Mouse (Mus musculus) embryonic facial prominence, embryonic 11.5 days (tissue): ENCODE data around the gene Csrnp1. TPM values are rescaled to one million over a fixed set of nuclear protein-coding genes. Genes with fewer than 3 reads are reported as not detected.

Source experiments
- ATAC-seq: fragments of 200-750 bp; cut with Nextera tagmentation; replicated peaks from 2 replicates; pipeline ENCODE4 v1.8.0; 2017; ENCODE audit warnings: low read depth; ENCODE audit not compliant: insufficient number of reproducible peaks, low FRiP score, low TSS enrichment
- DNase-seq: peaks from one replicate; pipeline ENCODE4 v3.0.0-alpha.2; 2015; ENCODE audit warnings: low spot score
- H3K27ac ChIP-seq: fragments of 300-500 bp; sonication (generic); replicated peaks from 2 replicates; pipeline ENCODE4 v1.5.1; 2014; ENCODE audit warnings: mild to moderate bottlenecking, low read depth, low read length, control low read depth
- H3K27me3 ChIP-seq: fragments of 300-500 bp; sonication (generic); 2 replicates; pipeline ENCODE4 v1.6.1; 2014; ENCODE audit warnings: mild to moderate bottlenecking, low read length, moderate library complexity, mixed read lengths; ENCODE audit not compliant: control insufficient read depth, insufficient read depth
- H3K36me3 ChIP-seq: fragments of 300-500 bp; sonication (generic); replicated peaks from 2 replicates; pipeline ENCODE4 v1.6.1; 2014; ENCODE audit warnings: low read depth, mild to moderate bottlenecking, low read length, moderate library complexity, mixed read lengths; ENCODE audit not compliant: control insufficient read depth, insufficient read depth
- H3K4me1 ChIP-seq: fragments of 300-500 bp; sonication (generic); 2 replicates; pipeline ENCODE4 v1.6.1; 2014; ENCODE audit warnings: low read length, mixed read lengths; ENCODE audit not compliant: control insufficient read depth, insufficient read depth
- H3K4me2 ChIP-seq: fragments of 300-500 bp; sonication (generic); 2 replicates; pipeline ENCODE4 v1.6.1; 2014; ENCODE audit warnings: low read depth, mild to moderate bottlenecking, control low read depth, low read length, moderate library complexity
- H3K4me3 ChIP-seq: fragments of 300-500 bp; sonication (generic); 2 replicates; pipeline ENCODE4 v1.5.1; 2014; ENCODE audit warnings: low read depth, low read length, control low read depth
- H3K9ac ChIP-seq: fragments of 300-500 bp; sonication (generic); replicated peaks from 2 replicates; pipeline ENCODE4 v1.6.1; 2014; ENCODE audit warnings: mild to moderate bottlenecking, control low read depth, low read length
- H3K9me3 ChIP-seq: fragments of 300-500 bp; sonication (generic); replicated peaks from 2 replicates; pipeline ENCODE4 v1.6.1; 2016; ENCODE audit warnings: mild to moderate bottlenecking, low read length, inconsistent platforms, mixed read lengths; ENCODE audit not compliant: control insufficient read depth
- WGBS: fragments of 180-500 bp; shearing (Covaris S2); extraction: QIAGEN DNeasy Blood & Tissue Kit; methylation state at CpG from one replicate; pipeline ENCODE4 v1.1.7; 2014; 5-methylcytosine and 5-hydroxymethylcytosine counted together
- polyA plus RNA-seq: library from polyadenylated mRNA; unstranded; fragments of >200 nt; fragmentation: Nextera tagmentation; extraction: Ambion mirVana; gene quantifications from 2 replicates; pipeline ENCODE4 v1.2.1, GENCODE M21; 2014

The Csrnp1 gene
- polyA plus RNA-seq, 1 experiment from 2014 or later: 2.1 TPM

- Histone ChIP-seq H3K4me1 (no peaks in the 10 kb centered on the region), H3K9ac (0 out of 2 replicates have a peak overlapping the region, but pooled peaks have one; percentile 15), H3K36me3 (no peaks in the 10 kb centered on the region), H3K4me2 (peak overlapping the region; percentile 89), H3K4me3 (peak overlapping the region; percentile 34), H3K27me3 (no peaks in the 10 kb centered on the region), H3K27ac (no peak overlapping the region), H3K9me3 (no peaks in the 10 kb centered on the region)
- 2% methylated on average over 59 of the region's 60 CpGs for WGBS
- DNase-seq (peak; percentile 96), ATAC-seq (peak; percentile 93)
Observed at GRCm38 (mm10) chr9:120010781-120011511, 26.5 kb upstream of the Csrnp1 start.

GRCm38 (mm10) chr9:120009871-120010270 is 25.4 kb upstream of the Csrnp1 start:
- H3K36me3 ChIP-seq: no peaks in the 10 kb centered on the region
- H3K27me3 ChIP-seq: no peaks in the 10 kb centered on the region
- H3K27ac ChIP-seq: no peak overlapping the region
- H3K9me3 ChIP-seq: no peaks in the 10 kb centered on the region
- no peak overlapping the region for H3K9ac ChIP-seq
- ATAC-seq (no peak), DNase-seq (no peak)
- no peaks in the 10 kb centered on the region for H3K4me1 ChIP-seq
- 92% methylated on average over 3 of the region's 3 CpGs for WGBS
- H3K4me2 ChIP-seq: no peak overlapping the region
- no peak overlapping the region for H3K4me3 ChIP-seq

GRCm38 (mm10) chr9:120009226-120009841 is 24.9 kb upstream of the Csrnp1 start:
- H3K4me1 ChIP-seq: no peaks in the 10 kb centered on the region
- WGBS: 78% methylated on average over 7 of the region's 7 CpGs
- H3K9me3 ChIP-seq: no peaks in the 10 kb centered on the region
- no peaks in the 10 kb centered on the region for H3K27me3 ChIP-seq
- H3K4me3 ChIP-seq: no peak overlapping the region
- ATAC-seq: no peak
- H3K9ac ChIP-seq: no peak overlapping the region
- DNase-seq: no peak
- H3K27ac ChIP-seq: no peak overlapping the region
- H3K4me2 ChIP-seq: no peak overlapping the region
- H3K36me3 ChIP-seq: no peaks in the 10 kb centered on the region

- DNase-seq (no peak), ATAC-seq (no peak)
- Histone ChIP-seq H3K4me1 (no peaks in the 10 kb centered on the region), H3K36me3 (no peaks in the 10 kb centered on the region), H3K9me3 (no peaks in the 10 kb centered on the region), H3K4me3 (no peak overlapping the region), H3K9ac (no peak overlapping the region), H3K27ac (no peak overlapping the region), H3K27me3 (no peaks in the 10 kb centered on the region), H3K4me2 (no peak overlapping the region)
- 85% methylated on average over 1 of the region's 1 CpGs for WGBS
Observed at GRCm38 (mm10) chr9:120007833-120008232, 23.4 kb upstream of the Csrnp1 start.

GRCm38 (mm10) chr9:120005936-120006335 is 21.5 kb upstream of the Csrnp1 start:
- no peak for DNase-seq
- no peak overlapping the region for H3K9ac ChIP-seq
- no peaks in the 10 kb centered on the region for H3K36me3 ChIP-seq
- WGBS: 77% methylated on average over 3 of the region's 3 CpGs
- no peaks in the 10 kb centered on the region for H3K27me3 ChIP-seq
- no peak overlapping the region for H3K27ac ChIP-seq
- H3K4me2 ChIP-seq: no peak overlapping the region
- H3K4me1 ChIP-seq: peaks cover 3% of the 10 kb centered on the region; the same call in 1 of the 2 replicates
- H3K9me3 ChIP-seq: no peaks in the 10 kb centered on the region
- no peak overlapping the region for H3K4me3 ChIP-seq
- ATAC-seq: no peak

- Histone ChIP-seq H3K4me1 (peaks cover 3% of the 10 kb centered on the region; the same call in 1 of the 2 replicates), H3K4me2 (no peak overlapping the region), H3K9me3 (no peaks in the 10 kb centered on the region), H3K27me3 (no peaks in the 10 kb centered on the region), H3K4me3 (no peak overlapping the region), H3K36me3 (no peaks in the 10 kb centered on the region), H3K27ac (no peak overlapping the region), H3K9ac (no peak overlapping the region)
- 80% methylated on average over 5 of the region's 5 CpGs for WGBS
- DNase-seq (no peak), ATAC-seq (no peak)
Observed at GRCm38 (mm10) chr9:120002893-120003292, 18.4 kb upstream of the Csrnp1 start.

- WGBS: 9% methylated on average over 31 of the region's 31 CpGs
- Histone ChIP-seq H3K27ac (peak overlapping the region; percentile 35; the same call in 1 of the 2 replicates), H3K9ac (peak overlapping the region; percentile 55), H3K4me1 (peaks cover 3% of the 10 kb centered on the region; the same call in 1 of the 2 replicates), H3K4me2 (peak overlapping the region; percentile 58), H3K9me3 (no peaks in the 10 kb centered on the region), H3K36me3 (no peaks in the 10 kb centered on the region), H3K4me3 (peak overlapping the region; percentile 30), H3K27me3 (no peaks in the 10 kb centered on the region)
- ATAC-seq (peak; percentile 83), DNase-seq (peak; percentile 94)
Observed at GRCm38 (mm10) chr9:120001945-120002725, 17.7 kb upstream of the Csrnp1 start.
